In the genomic region with DNA sequence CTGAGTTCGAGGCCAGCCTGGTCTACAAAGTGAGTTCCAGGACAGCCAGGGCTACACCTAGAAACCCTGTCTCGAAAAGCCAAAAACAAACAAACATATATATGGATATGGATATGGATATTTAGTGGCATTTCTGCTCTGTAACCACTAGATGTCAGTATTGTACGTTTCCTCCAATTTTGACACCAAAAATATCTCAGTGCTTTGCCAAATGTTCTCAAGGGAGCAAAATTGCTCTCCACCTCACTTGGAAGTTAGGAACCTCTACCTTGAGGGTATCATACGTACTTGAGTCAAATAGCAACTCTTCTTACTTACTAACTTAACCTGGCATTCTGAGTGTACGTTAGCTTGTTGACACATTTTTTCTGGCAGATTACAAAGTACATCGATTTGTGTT, we compare ENCODE assay signal across 11 mouse cellular contexts. TPM values are rescaled to one million over a fixed set of nuclear protein-coding genes. Genes with fewer than 3 reads are reported as not detected.
DNase-seq lines count a peak whose midpoint lies in the region; ATAC-seq and TF ChIP-seq lines count a peak whose summit lies in the region.
"Had no signal": no experiment of that assay in that cellular context is flagged by ENCODE, and none has a peak within 500 bp of the region (broad histone marks: within the 10 kb centered on the region; RNA-seq: fewer than 3 reads in every experiment).

No protein-coding gene starts in this region.

- no peak for TF ChIP-seq POLR2A in MEL (IDR thresholded peaks at IDR 0.05; ENCODE audit: control insufficient read depth in 1 of 2, insufficient read depth in 1 of 2, low read depth in 1 of 2, low read length in 2 of 2, poor library complexity in 1 of 2)

- no peak for TF ChIP-seq EP300 in MEL (IDR thresholded peaks at IDR 0.05; ENCODE audit: low read depth in 1 of 2, low read length in 2 of 2)

- peak; percentile 57 for DNase-seq in hindbrain, postnatal 0 days (ENCODE audit: low spot score)
- DNase-seq in 416B (ENCODE audit: low read depth) = peak; percentile 24
- peak; percentile 47 for DNase-seq in MEL (ENCODE audit: low read depth, low spot score)
- DNase-seq in embryo, embryonic 11.5 days (ENCODE audit: low read depth, low spot score) = peak; percentile 13
- DNase-seq in spleen, postnatal 36 days (ENCODE audit: low spot score in 2 of 2) = no peak
- no peak for DNase-seq in forebrain, embryonic 11.5 days (ENCODE audit: low spot score)
- no peak for DNase-seq in gastrocnemius, postnatal 25 days
- DNase-seq: cerebellum, postnatal 36 days; heart, postnatal 4 days had no signal

- H3K4me1 ChIP-seq in hindbrain, postnatal 0 days (ENCODE audit: insufficient read depth, low read length) = no peaks in the 10 kb centered on the region
- H3K4me1 ChIP-seq in hindbrain, embryonic 13.5 days (replicated peaks) = no peaks in the 10 kb centered on the region
- no peaks in the 10 kb centered on the region for H3K4me1 ChIP-seq in MEL (ENCODE audit: control insufficient read depth in 1 of 2, insufficient read depth in 2 of 2, low read length in 2 of 2)
- H3K4me1 ChIP-seq in forebrain, embryonic 11.5 days (replicated peaks; ENCODE audit: control insufficient read depth, insufficient read depth, low read length) = no peaks in the 10 kb centered on the region
- H3K4me1 ChIP-seq: liver, embryonic 15.5 days had no signal

- no peaks in the 10 kb centered on the region for H3K9me3 ChIP-seq in hindbrain, postnatal 0 days (ENCODE audit: low read length)
- no peaks in the 10 kb centered on the region for H3K9me3 ChIP-seq in hindbrain, embryonic 13.5 days
- no peaks in the 10 kb centered on the region for H3K9me3 ChIP-seq in MEL (replicated peaks; ENCODE audit: insufficient read depth, low read length)
- no peaks in the 10 kb centered on the region for H3K9me3 ChIP-seq in forebrain, embryonic 11.5 days (ENCODE audit: control insufficient read depth, low read length)
- H3K9me3 ChIP-seq: liver, embryonic 15.5 days had no signal

- no peak overlapping the region for H3K27ac ChIP-seq in hindbrain, postnatal 0 days
- H3K27ac ChIP-seq in hindbrain, embryonic 13.5 days = no peak overlapping the region
- H3K27ac ChIP-seq in MEL (ENCODE audit: control insufficient read depth, low read depth, low read length) = no peak overlapping the region
- no peak overlapping the region for H3K27ac ChIP-seq in forebrain, embryonic 11.5 days (ENCODE audit: low read depth, low read length)
- H3K27ac ChIP-seq: liver, embryonic 15.5 days had no signal

- H3K9ac ChIP-seq in hindbrain, postnatal 0 days (replicated peaks; ENCODE audit: low read length) = no peak overlapping the region
- no peak overlapping the region for H3K9ac ChIP-seq in hindbrain, embryonic 13.5 days
- H3K9ac ChIP-seq in MEL (ENCODE audit: control insufficient read depth, low read depth, low read length, poor library complexity, severe bottlenecking) = no peak overlapping the region
- H3K9ac ChIP-seq in forebrain, embryonic 11.5 days (ENCODE audit: low read length) = no peak overlapping the region
- H3K9ac ChIP-seq: liver, embryonic 15.5 days had no signal

- no peaks in the 10 kb centered on the region for H3K36me3 ChIP-seq in hindbrain, postnatal 0 days (ENCODE audit: insufficient read depth, low read length)
- H3K36me3 ChIP-seq in hindbrain, embryonic 13.5 days = no peaks in the 10 kb centered on the region
- H3K36me3 ChIP-seq in MEL (ENCODE audit: control insufficient read depth in 1 of 2, insufficient read depth in 2 of 2, low read length in 2 of 2) = no peaks in the 10 kb centered on the region
- no peaks in the 10 kb centered on the region for H3K36me3 ChIP-seq in forebrain, embryonic 11.5 days (ENCODE audit: control insufficient read depth, insufficient read depth, low read length)
- H3K36me3 ChIP-seq: liver, embryonic 15.5 days had no signal

- no peak for ATAC-seq in hindbrain, postnatal 0 days
- ATAC-seq in hindbrain, embryonic 13.5 days (ENCODE audit: low FRiP score) = no peak
- no peak for ATAC-seq in forebrain, embryonic 11.5 days (replicated peaks; ENCODE audit: low FRiP score)

- no peaks in the 10 kb centered on the region for H3K79me2 ChIP-seq in MEL (ENCODE audit: control insufficient read depth, insufficient read depth, low read length, poor library complexity)

- no peak overlapping the region for H3K4me3 ChIP-seq in hindbrain, postnatal 0 days (ENCODE audit: low read length)
- no peak overlapping the region for H3K4me3 ChIP-seq in hindbrain, embryonic 13.5 days
- H3K4me3 ChIP-seq in MEL (ENCODE audit: control insufficient read depth in 1 of 2, insufficient read depth in 1 of 2, low read depth in 2 of 2, low read length in 2 of 2) = no peak overlapping the region
- no peak overlapping the region for H3K4me3 ChIP-seq in forebrain, embryonic 11.5 days (ENCODE audit: low read depth, low read length)
- H3K4me3 ChIP-seq: liver, embryonic 15.5 days had no signal

- H3K4me2 ChIP-seq in hindbrain, postnatal 0 days (ENCODE audit: low read depth, low read length) = no peak overlapping the region
- no peak overlapping the region for H3K4me2 ChIP-seq in hindbrain, embryonic 13.5 days
- no peak overlapping the region for H3K4me2 ChIP-seq in forebrain, embryonic 11.5 days (ENCODE audit: low read depth, low read length, severe bottlenecking)
- H3K4me2 ChIP-seq: liver, embryonic 15.5 days had no signal

- WGBS in hindbrain, postnatal 0 days = 48% methylated on average over 6 of the region's 6 CpGs
- WGBS in hindbrain, embryonic 13.5 days = 58% methylated on average over 6 of the region's 6 CpGs
- 66% methylated on average over 6 of the region's 6 CpGs for WGBS in forebrain, embryonic 11.5 days

- peak; percentile 72 for TF ChIP-seq RAD21 in MEL (IDR thresholded peaks at IDR 0.05; ENCODE audit: low read depth, low read length)

- H3K27me3 ChIP-seq in hindbrain, postnatal 0 days (ENCODE audit: insufficient read depth, low read length) = no peaks in the 10 kb centered on the region
- no peaks in the 10 kb centered on the region for H3K27me3 ChIP-seq in hindbrain, embryonic 13.5 days
- no peaks in the 10 kb centered on the region for H3K27me3 ChIP-seq in MEL (ENCODE audit: control insufficient read depth in 1 of 2, insufficient read depth in 2 of 2, low read length in 2 of 2)
- no peaks in the 10 kb centered on the region for H3K27me3 ChIP-seq in forebrain, embryonic 11.5 days (ENCODE audit: control insufficient read depth, insufficient read depth, low read length)
- H3K27me3 ChIP-seq: liver, embryonic 15.5 days had no signal

- TF ChIP-seq CTCF in hindbrain, postnatal 0 days (IDR thresholded peaks at IDR 0.05; ENCODE audit: low read depth) = peak; percentile 62
- peak in 2 of 3 experiments; percentile 55 to 66; a peak in 4 of 6 replicates for TF ChIP-seq CTCF in MEL (IDR thresholded peaks at IDR 0.05 in 2 of 3, conservative IDR thresholded peaks at IDR 0.05 in 1 of 3; ENCODE audit: control insufficient read depth in 1 of 3, insufficient read depth in 1 of 3, low read depth in 2 of 3, low read length in 3 of 3, poor library complexity in 1 of 3, severe bottlenecking in 1 of 3)

TF ChIP-seq in MEL, 35 proteins besides CTCF, POLR2A, EP300 and RAD21:
- TF ChIP-seq NELFE (IDR thresholded peaks at IDR 0.05; ENCODE audit: low read depth, low read length) (no peak), ETS1 (IDR thresholded peaks at IDR 0.05; ENCODE audit: low read depth, low read length) (no peak), ZC3H11A (IDR thresholded peaks at IDR 0.05; ENCODE audit: low read depth, low read length) (peak; percentile 53), USF1 (IDR thresholded peaks at IDR 0.05; ENCODE audit: low read depth, low read length) (no peak), SMC3 (IDR thresholded peaks at IDR 0.05; ENCODE audit: low read depth, low read length) (peak; percentile 45), KAT2A (conservative IDR thresholded peaks at IDR 0.05; ENCODE audit: low read depth, low read length) (no peak), TAL1 (IDR thresholded peaks at IDR 0.05; ENCODE audit: low read length) (no peak), MAFK (IDR thresholded peaks at IDR 0.05; ENCODE audit: borderline replicate concordance, low read depth, low read length) (no peak), NRF1 (IDR thresholded peaks at IDR 0.05; ENCODE audit: insufficient read depth, low read depth, low read length, poor library complexity, severe bottlenecking) (no peak)

RNA-seq across cellular contexts. Expression of gene Gm14569, which starts 15.2 kb away (rescaled TPM):
- 1.9 TPM in 1 of 2 replicates, not detected in the other for total RNA-seq in hindbrain, postnatal 0 days (2014; rRNA removed)
- polyA plus RNA-seq in hindbrain, postnatal 0 days (2015; fragmentation: Nextera tagmentation; extraction: Ambion mirVana) = not detected in 2 replicates
- not detected in 2 replicates for polyA plus RNA-seq in hindbrain, embryonic 13.5 days (2015; fragmentation: Nextera tagmentation; extraction: Ambion mirVana)
- not detected in 2 replicates for total RNA-seq in MEL (2012; rRNA removed)
- under 1 TPM in 1 of 2 experiments, not detected in 1; 0.01 TPM for polyA plus RNA-seq in MEL (2012; ENCODE audit: insufficient read depth in 1 of 2, insufficient read length in 2 of 2, low read depth in 1 of 2, low replicate concordance in 2 of 2, missing spikeins in 1 of 2)
- not detected in 2 replicates for polyA plus RNA-seq in forebrain, embryonic 11.5 days (2014; fragmentation: Nextera tagmentation; extraction: Ambion mirVana)
- not detected for total RNA-seq in gastrocnemius, postnatal 25 days (2021)
- total RNA-seq: heart, postnatal 4 days had no signal
- polyA plus RNA-seq: liver, embryonic 15.5 days had no signal

Comparison
In these comparisons a context has a peak if more than half of its experiments do, and no peak if none do; other contexts are left out.
1. DNase-seq: peak in hindbrain, postnatal 0 days (single experiment), 416B (single experiment), MEL (single experiment) and embryo, embryonic 11.5 days (single experiment); none in spleen, postnatal 36 days (0 of 2), forebrain, embryonic 11.5 days (single experiment) and gastrocnemius, postnatal 25 days (single experiment).